Mouse (Mus musculus): ENCODE data around the gene Inpp5b. TPM values are rescaled to one million over a fixed set of nuclear protein-coding genes. Genes with fewer than 3 reads are reported as not detected.
"Not testable (repeated sequence)": the region's sequence is repeated elsewhere in the genome, so short reads cannot be mapped to it uniquely, and the experiment has no call there.

Gene Inpp5b
- polyA plus RNA-seq, 1 experiment from 2014 or later: 23.6 TPM

GRCm38 (mm10) chr4:124703881-124704796, 37.5 kb upstream of the Inpp5b start:
- Histone ChIP-seq H3K27me3 (peaks cover 53% of the 10 kb centered on the region), H3K9me3 (no peaks in the 10 kb centered on the region), H3K4me2 (peak overlapping the region; percentile 30), H3K9ac (peak overlapping the region; percentile 46; the same call in 1 of the 2 replicates), H3K4me3 (no peak overlapping the region), H3K36me3 (no peaks in the 10 kb centered on the region), H3K4me1 (replicated peaks) (peaks cover 55% of the 10 kb centered on the region), H3K27ac (replicated peaks) (peak overlapping the region; percentile 79)
- no peak for ATAC-seq (ENCODE audit: low read depth)
- WGBS: 14% methylated on average over 6 of the region's 6 CpGs

DNA sequence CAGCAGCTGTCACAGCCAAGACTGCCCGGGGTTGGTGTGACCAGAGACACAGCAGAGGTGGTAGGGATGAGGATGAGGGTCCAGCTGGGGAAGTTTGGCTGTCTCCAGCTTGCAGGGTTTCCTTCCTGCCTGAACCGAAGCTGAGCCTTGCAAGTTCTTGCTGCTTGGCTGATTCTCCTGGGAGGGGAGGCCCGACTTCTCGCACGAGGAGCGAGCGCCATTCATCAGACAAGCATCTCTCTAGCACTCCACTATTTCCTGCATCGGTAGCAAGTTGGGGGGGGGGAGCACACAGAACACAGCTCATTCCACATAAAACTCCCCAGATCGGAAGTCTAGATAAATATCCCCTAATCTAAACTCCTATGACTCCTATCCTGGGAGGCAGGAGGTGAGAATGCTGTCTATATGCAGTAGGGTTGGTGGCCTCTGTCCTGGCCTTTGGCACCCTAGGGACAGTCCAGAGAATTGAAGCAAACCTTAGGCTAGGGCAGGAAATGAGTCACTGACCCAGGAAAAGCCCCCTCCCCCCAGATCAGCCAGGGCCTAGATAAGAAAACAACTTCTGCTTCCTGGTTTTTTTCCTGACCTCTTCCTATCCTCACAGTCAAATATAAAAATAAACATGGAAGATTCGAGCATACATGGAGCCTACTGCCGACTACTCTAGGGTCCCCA, 36.7 kb upstream of the Inpp5b start:
- Histone ChIP-seq H3K27me3 (peaks cover 53% of the 10 kb centered on the region), H3K4me3 (no peak overlapping the region), H3K4me2 (peak overlapping the region; percentile 30), H3K9ac (peak overlapping the region; percentile 46; the same call in 1 of the 2 replicates), H3K27ac (replicated peaks) (peak overlapping the region; percentile 79), H3K9me3 (no peaks in the 10 kb centered on the region), H3K36me3 (no peaks in the 10 kb centered on the region), H3K4me1 (replicated peaks) (peaks cover 58% of the 10 kb centered on the region)
- 30% methylated on average over 11 of the region's 11 CpGs for WGBS
- ATAC-seq (ENCODE audit: low read depth): no peak

DNA sequence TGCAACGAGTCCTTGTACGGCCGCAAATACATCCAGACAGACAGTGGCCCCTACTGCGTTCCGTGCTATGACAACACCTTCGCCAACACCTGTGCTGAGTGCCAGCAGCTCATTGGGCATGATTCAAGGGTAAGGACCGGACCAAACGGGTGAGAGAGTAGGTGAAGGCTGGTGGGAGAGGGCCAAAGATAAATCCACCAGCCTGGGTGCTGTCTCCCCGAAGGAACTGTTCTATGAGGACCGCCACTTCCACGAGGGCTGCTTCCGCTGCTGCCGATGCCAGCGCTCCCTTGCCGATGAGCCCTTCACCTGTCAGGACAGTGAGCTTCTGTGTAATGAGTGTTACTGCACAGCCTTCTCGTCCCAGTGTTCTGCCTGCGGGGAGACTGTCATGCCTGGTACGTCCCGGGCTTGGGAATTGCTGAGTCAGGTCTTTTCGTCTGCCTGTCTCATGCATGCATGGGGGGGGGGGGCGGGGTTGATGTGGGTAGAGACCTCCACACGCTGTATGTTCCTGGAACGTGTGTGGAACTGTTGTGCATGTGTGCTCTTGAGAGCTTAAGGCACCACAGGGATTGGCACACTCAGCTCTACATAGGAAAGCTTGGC, 35.9 kb upstream of the Inpp5b start:
- Histone ChIP-seq H3K4me2 (no peak overlapping the region), H3K27me3 (peaks cover 55% of the 10 kb centered on the region), H3K27ac (replicated peaks) (0 out of 2 replicates have a peak overlapping the region, but pooled peaks have one; percentile 33), H3K36me3 (no peaks in the 10 kb centered on the region), H3K4me1 (replicated peaks) (peaks cover 59% of the 10 kb centered on the region), H3K4me3 (no peak overlapping the region), H3K9me3 (no peaks in the 10 kb centered on the region), H3K9ac (no peak overlapping the region)
- ATAC-seq (ENCODE audit: low read depth): no peak
- WGBS: 86% methylated on average over 23 of the region's 23 CpGs

DNA sequence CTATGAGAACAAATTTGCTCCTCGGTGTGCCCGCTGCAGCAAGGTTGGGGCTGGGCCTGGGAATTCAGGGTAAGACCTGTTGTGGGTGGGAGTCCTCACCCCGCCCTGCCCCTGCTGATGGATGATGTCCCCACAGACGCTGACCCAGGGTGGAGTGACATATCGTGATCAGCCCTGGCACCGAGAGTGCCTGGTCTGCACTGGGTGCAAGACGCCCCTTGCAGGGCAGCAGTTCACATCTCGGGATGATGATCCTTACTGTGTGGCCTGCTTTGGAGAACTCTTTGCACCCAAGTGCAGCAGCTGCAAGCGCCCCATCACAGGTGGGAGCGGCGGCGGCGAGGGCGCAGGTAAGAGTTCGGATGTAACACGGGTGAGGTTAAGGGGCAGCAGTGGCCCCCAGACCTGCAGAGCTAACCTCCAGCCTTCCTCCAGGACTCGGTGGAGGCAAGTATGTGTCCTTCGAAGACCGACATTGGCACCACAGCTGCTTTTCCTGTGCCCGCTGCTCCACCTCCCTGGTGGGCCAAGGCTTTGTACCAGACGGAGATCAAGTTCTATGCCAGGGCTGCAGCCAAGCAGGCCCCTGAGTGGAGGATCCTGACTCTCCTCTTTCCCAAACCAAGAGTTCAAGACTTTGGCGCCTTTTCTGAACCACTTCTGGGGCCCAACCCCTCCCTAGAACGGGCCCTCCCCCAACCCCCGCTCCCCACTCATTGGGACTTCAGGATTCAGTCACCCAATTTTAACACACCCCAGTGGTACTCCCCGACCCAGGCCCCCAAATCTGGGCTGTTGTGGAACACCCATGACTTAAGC, 34.1 kb upstream of the Inpp5b start:
- H3K36me3 ChIP-seq; H3K9me3 ChIP-seq; H3K27ac ChIP-seq (replicated peaks); ATAC-seq (ENCODE audit: low read depth); H3K9ac ChIP-seq; H3K4me3 ChIP-seq; H3K4me2 ChIP-seq: not testable (repeated sequence)
- Histone ChIP-seq H3K4me1 (replicated peaks) (peaks cover 49% of the 10 kb centered on the region), H3K27me3 (peaks cover 41% of the 10 kb centered on the region)
- WGBS: 88% methylated on average over 25 of the region's 25 CpGs

GRCm38 (mm10) chr4:124708200-124708517, 33.5 kb upstream of the Inpp5b start:
- ATAC-seq (ENCODE audit: low read depth); H3K9me3 ChIP-seq; H3K9ac ChIP-seq; H3K4me3 ChIP-seq; H3K36me3 ChIP-seq: not testable (repeated sequence)
- peak overlapping the region; percentile 74 for H3K27ac ChIP-seq (replicated peaks)
- H3K4me1 ChIP-seq (replicated peaks): peaks cover 48% of the 10 kb centered on the region
- H3K4me2 ChIP-seq: peak overlapping the region; percentile 55
- H3K27me3 ChIP-seq: peaks cover 40% of the 10 kb centered on the region
- WGBS: 26% methylated on average over 1 of the region's 1 CpGs

DNA sequence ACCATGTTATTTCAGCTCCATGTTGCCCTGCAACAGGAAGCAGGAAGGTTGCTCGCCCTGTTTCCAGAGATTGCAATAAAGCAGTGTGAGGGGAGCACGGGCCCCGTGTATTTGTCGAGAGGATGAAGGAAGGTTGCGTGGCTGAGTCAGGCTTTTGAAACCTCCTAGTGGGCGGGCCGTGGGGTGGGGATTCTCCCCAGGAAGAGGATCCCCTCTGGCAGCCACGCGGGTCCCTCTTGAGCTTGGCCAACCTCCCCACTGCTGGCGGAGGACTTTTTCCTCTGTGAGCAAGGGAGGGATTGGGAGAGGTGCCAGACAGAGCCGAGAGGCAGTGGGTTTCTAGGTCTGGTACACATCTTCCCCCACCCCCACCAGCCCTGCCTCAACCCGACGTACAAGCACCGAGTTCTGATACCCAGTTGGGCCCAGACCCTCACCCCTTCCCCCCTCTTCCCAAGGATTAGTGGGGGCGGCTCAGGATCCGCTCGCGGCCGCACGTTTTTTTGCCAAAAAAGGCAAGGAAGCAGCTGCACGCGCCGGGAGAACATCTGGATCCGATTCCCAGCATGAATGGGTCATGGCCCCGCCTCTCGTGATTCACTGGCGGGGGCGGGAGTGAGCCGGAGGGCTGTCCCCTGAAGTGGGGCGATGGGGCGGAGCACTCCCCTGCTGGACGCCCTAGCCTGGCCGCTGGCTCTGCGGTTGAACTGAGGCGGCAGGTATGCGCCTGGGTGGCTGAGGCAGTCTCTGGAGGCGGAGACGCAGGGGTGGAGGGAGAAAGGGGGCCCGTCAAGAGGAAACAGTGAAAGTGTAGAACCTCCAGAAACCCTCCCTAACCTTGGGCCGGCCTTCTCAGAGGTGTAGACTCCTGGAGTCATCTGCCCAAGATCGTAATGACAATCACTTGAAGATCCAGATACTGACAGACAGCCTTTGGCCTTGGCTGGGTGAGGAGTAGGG, 32.9 kb upstream of the Inpp5b start:
- H3K4me3 ChIP-seq: peak overlapping the region; percentile 29
- peak; percentile 59 for ATAC-seq (ENCODE audit: low read depth)
- H3K4me1 ChIP-seq (replicated peaks): peaks cover 44% of the 10 kb centered on the region
- no peaks in the 10 kb centered on the region for H3K36me3 ChIP-seq
- no peaks in the 10 kb centered on the region for H3K9me3 ChIP-seq
- WGBS: 3% methylated on average over 41 of the region's 41 CpGs
- H3K27ac ChIP-seq (replicated peaks): peak overlapping the region; percentile 74
- H3K4me2 ChIP-seq: peak overlapping the region; percentile 55
- H3K9ac ChIP-seq: peak overlapping the region; percentile 45
- peaks cover 35% of the 10 kb centered on the region for H3K27me3 ChIP-seq

DNA sequence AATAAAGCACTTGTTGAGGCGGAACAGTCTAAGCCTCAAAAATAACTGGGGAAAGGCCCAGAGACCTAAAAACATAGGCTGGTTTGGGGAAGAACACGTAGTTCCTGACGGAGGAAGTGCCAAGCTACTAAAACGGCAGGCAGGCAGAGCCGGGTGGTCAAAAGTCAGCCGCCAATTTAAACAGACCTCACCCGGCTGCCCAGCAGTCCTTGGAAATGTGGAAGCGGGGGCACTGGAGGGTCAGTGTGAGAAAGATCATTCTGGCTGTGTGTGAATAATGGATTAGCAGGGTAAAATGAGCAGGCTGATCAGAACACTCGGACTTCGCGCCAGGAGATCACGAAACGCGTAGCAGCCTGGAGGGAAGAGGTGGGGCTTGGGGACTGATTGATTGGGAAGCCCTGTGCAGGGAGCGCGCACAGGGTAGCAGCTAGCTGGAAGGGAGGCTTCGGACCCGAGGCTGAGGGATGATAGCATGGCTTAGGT, 31.6 kb upstream of the Inpp5b start:
- WGBS: 3% methylated on average over 18 of the region's 18 CpGs
- Histone ChIP-seq H3K9ac (no peak overlapping the region), H3K4me3 (no peak overlapping the region; the same call in 1 of the 2 replicates), H3K36me3 (no peaks in the 10 kb centered on the region), H3K27ac (replicated peaks) (peak overlapping the region; percentile 74; the same call in 1 of the 2 replicates), H3K4me1 (replicated peaks) (peaks cover 35% of the 10 kb centered on the region), H3K9me3 (no peaks in the 10 kb centered on the region), H3K4me2 (peak overlapping the region; percentile 55), H3K27me3 (peaks cover 29% of the 10 kb centered on the region)
- ATAC-seq (ENCODE audit: low read depth): no peak

DNA sequence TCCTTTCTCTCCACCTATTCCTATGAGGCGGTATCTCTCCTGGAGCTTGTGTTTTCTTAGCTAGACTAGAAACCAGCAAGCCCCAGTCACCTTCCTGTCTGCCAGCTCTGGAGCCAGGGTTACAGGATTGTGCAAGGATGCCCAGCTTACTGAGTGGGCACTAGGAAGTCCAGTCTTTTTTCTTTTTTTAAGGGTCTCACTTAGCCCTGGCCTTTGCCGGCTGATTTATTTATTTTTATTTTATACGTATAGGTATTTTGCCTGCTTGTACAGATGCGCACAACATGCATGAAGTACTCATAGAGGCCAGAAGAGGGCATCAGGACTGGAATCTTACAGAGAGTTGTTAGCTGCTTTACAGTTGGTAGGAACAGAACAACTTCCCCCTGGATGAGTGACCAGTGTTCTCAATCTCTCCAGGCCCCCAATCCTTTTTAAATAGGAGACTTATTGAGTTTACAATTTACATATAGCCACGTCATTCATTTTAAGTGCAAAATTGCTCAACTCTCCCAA, 30.8 kb upstream of the Inpp5b start:
- H3K27ac ChIP-seq (replicated peaks): no peak overlapping the region
- 13% methylated on average over 5 of the region's 5 CpGs for WGBS
- peaks cover under 1% of the 10 kb centered on the region for H3K36me3 ChIP-seq
- H3K4me3 ChIP-seq: no peak overlapping the region
- H3K4me2 ChIP-seq: no peak overlapping the region
- peaks cover 37% of the 10 kb centered on the region for H3K4me1 ChIP-seq (replicated peaks)
- peaks cover 29% of the 10 kb centered on the region for H3K27me3 ChIP-seq
- H3K9ac ChIP-seq: no peak overlapping the region
- H3K9me3 ChIP-seq: no peaks in the 10 kb centered on the region
- ATAC-seq (ENCODE audit: low read depth): no peak

- 84% methylated on average over 6 of the region's 6 CpGs for WGBS
- H3K9ac ChIP-seq: no peak overlapping the region
- peaks cover 13% of the 10 kb centered on the region for H3K36me3 ChIP-seq
- peaks cover 29% of the 10 kb centered on the region for H3K27me3 ChIP-seq
- no peak overlapping the region for H3K4me2 ChIP-seq
- no peak overlapping the region for H3K4me3 ChIP-seq
- no peaks in the 10 kb centered on the region for H3K9me3 ChIP-seq
- H3K27ac ChIP-seq (replicated peaks): no peak overlapping the region
- H3K4me1 ChIP-seq (replicated peaks): peaks cover 42% of the 10 kb centered on the region
- no peak for ATAC-seq (ENCODE audit: low read depth)
Observed at GRCm38 (mm10) chr4:124712618-124713017, 29.0 kb upstream of the Inpp5b start.

DNA sequence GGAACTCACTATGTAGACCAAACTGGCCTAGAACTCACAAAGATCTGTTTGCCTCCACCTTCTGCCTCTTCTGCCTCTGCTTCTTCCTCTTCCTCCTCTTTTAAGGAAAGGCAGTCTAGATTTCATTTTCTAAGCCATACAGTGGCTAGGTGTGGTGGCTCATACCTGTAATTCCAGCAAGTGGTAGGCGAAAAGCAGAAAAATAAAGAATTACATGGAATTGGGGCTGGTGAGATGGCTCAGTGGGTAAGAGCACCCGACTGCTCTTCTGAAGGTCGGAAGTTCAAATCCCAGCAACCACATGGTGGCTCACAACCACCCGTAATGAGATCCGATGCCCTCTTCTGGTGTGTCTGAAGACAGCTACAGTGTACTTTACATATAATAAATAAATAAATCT, 27.8 kb upstream of the Inpp5b start:
- H3K9me3 ChIP-seq; H3K9ac ChIP-seq; ATAC-seq (ENCODE audit: low read depth); H3K27ac ChIP-seq (replicated peaks); H3K4me3 ChIP-seq; H3K4me2 ChIP-seq: not testable (repeated sequence)
- Histone ChIP-seq H3K36me3 (peaks cover 26% of the 10 kb centered on the region), H3K4me1 (replicated peaks) (peaks cover 36% of the 10 kb centered on the region), H3K27me3 (peaks cover 23% of the 10 kb centered on the region)
- 81% methylated on average over 5 of the region's 5 CpGs for WGBS

All from neural tube, embryonic 13.5 days (tissue).